In the genomic region with DNA sequence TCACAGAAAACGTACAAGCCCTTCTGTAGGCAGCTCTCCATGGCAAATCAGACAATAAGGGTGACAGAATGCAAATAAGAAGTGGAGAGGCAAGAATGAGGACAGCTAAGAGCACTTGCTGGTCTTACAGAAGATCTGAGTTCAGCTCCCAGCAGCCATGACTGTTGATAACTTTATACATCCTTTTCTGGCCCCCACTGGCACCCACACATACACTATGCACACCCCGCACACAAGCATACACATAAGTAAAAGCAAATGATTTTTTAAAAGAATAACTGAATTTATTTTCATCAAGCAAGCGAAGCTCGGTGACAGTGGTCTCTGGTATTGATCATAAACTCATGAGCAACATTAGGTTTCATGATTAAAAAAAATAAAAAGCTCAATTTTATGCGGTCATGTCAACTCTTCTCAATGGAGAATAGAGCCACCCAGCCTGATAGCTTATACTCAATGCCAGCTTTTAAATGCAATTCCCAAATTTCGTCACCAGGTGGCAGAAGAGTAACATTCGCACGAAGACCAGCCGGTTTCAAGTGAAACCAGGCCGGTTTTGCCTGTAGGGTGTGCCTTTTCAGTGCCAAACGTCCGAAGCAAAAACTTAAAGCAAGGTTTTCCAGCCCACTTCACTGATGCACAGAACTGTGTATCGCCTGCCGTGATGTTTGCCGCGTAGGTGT, we compare ENCODE assay signal across 8 mouse cellular contexts.
DNase-seq lines count a peak whose midpoint lies in the region; ATAC-seq and TF ChIP-seq lines count a peak whose summit lies in the region.

No protein-coding gene starts in this region.

- no peaks in the 10 kb centered on the region for H3K9me3 ChIP-seq in CH12.LX (replicated peaks; ENCODE audit: low read length)
- H3K9me3 ChIP-seq in forebrain, embryonic 10.5 days = no peaks in the 10 kb centered on the region
- no peaks in the 10 kb centered on the region for H3K9me3 ChIP-seq in heart, embryonic 16.5 days (replicated peaks; ENCODE audit: control insufficient read depth, low read length)
- no peaks in the 10 kb centered on the region for H3K9me3 ChIP-seq in liver, embryonic 13.5 days (replicated peaks)
- no peaks in the 10 kb centered on the region for H3K9me3 ChIP-seq in stomach, embryonic 16.5 days (replicated peaks; ENCODE audit: control insufficient read depth, low read length)

- dilution Hi-C loops in CH12.LX (cut with MboI; ENCODE audit: extremely low pct_ligation_motif_present, extremely low pct_unique_long_range_greater_than_20kb, low sequenced_read_pairs) = no loop called here

- TF ChIP-seq EP300 in CH12.LX (IDR thresholded peaks at IDR 0.05; ENCODE audit: low read length) = no peak

- DNase-seq in CH12.LX (ENCODE audit: extremely low read depth) = peak; percentile 81
- peak; percentile 25 for DNase-seq in c-Kit-negative CD71-positive TER-119-positive erythroid progenitor cells, embryonic 14.5 days (ENCODE audit: low read depth, low spot score)
- DNase-seq in forebrain, embryonic 10.5 days (ENCODE audit: extremely low spot score, low spot score) = peak; percentile 80
- DNase-seq in kidney, postnatal 25 days = peak; percentile 74 to 92
- DNase-seq in liver, embryonic 13.5 days = peak; percentile 49
- DNase-seq in neural tube, embryonic 10.5 days (ENCODE audit: extremely low spot score, low spot score) = peak; percentile 77

- in situ Hi-C loops in CH12.LX (cut with MboI; ENCODE audit: low pct_ligation_motif_present, low pct_unique_long_range_greater_than_20kb, low sequenced_read_pairs) = no loop called here

- H3K9ac ChIP-seq in CH12.LX (ENCODE audit: insufficient read depth, low read depth) = no peak overlapping the region
- peak overlapping the region; percentile 63 for H3K9ac ChIP-seq in heart, embryonic 16.5 days (ENCODE audit: low read length)
- H3K9ac ChIP-seq in liver, embryonic 13.5 days = 0 out of 2 replicates have a peak overlapping the region, but pooled peaks have one; percentile 20
- peak overlapping the region; percentile 32 for H3K9ac ChIP-seq in stomach, embryonic 16.5 days (ENCODE audit: low read length)

- TF ChIP-seq RAD21 in CH12.LX (IDR thresholded peaks at IDR 0.05; ENCODE audit: low read depth, low read length) = peak; percentile 85

- no peak for TF ChIP-seq POLR2A in CH12.LX (IDR thresholded peaks at IDR 0.05; ENCODE audit: low read depth, low read length)

- no peak overlapping the region for H3K27ac ChIP-seq in CH12.LX (ENCODE audit: insufficient read depth, low read depth)
- H3K27ac ChIP-seq in forebrain, embryonic 10.5 days = peak overlapping the region; percentile 74
- peak overlapping the region; percentile 55; the same call in 1 of the 2 replicates for H3K27ac ChIP-seq in heart, embryonic 16.5 days (ENCODE audit: low read length)
- no peak overlapping the region for H3K27ac ChIP-seq in liver, embryonic 13.5 days
- peak overlapping the region; percentile 48; the same call in 1 of the 2 replicates for H3K27ac ChIP-seq in stomach, embryonic 16.5 days (ENCODE audit: low read length)

- WGBS in forebrain, embryonic 10.5 days = 16% methylated on average over 16 of the region's 16 CpGs
- 14% methylated on average over 16 of the region's 16 CpGs for WGBS in heart, embryonic 16.5 days
- 10% methylated on average over 16 of the region's 16 CpGs for WGBS in liver, embryonic 13.5 days (ENCODE audit: insufficient replicate concordance)
- 15% methylated on average over 16 of the region's 16 CpGs for WGBS in stomach, embryonic 16.5 days

- 0 out of 2 replicates have a peak overlapping the region, but pooled peaks have one; percentile 19 for H3K4me2 ChIP-seq in CH12.LX (ENCODE audit: insufficient read depth, low read depth, poor library complexity, severe bottlenecking)
- H3K4me2 ChIP-seq in heart, embryonic 16.5 days (ENCODE audit: low read depth, low read length) = peak overlapping the region; percentile 72
- H3K4me2 ChIP-seq in liver, embryonic 13.5 days = peak overlapping the region; percentile 53
- H3K4me2 ChIP-seq in stomach, embryonic 16.5 days (ENCODE audit: low read depth, low read length) = peak overlapping the region; percentile 37

- peaks cover 0 to 13% of the 10 kb centered on the region in 2 experiments; a peak in 2 of 4 replicates for H3K4me1 ChIP-seq in CH12.LX (ENCODE audit: control insufficient read depth in 1 of 2, insufficient read depth in 2 of 2)
- peaks cover 29% of the 10 kb centered on the region for H3K4me1 ChIP-seq in forebrain, embryonic 10.5 days
- H3K4me1 ChIP-seq in heart, embryonic 16.5 days (ENCODE audit: control insufficient read depth, insufficient read depth, low read length) = peaks cover 9% of the 10 kb centered on the region; the same call in 1 of the 2 replicates
- no peaks in the 10 kb centered on the region; the same call in 1 of the 2 replicates for H3K4me1 ChIP-seq in liver, embryonic 13.5 days (replicated peaks)
- H3K4me1 ChIP-seq in stomach, embryonic 16.5 days (ENCODE audit: control insufficient read depth, insufficient read depth, low read length) = peaks cover 8% of the 10 kb centered on the region; the same call in 1 of the 2 replicates

- TF ChIP-seq CTCF in CH12.LX (conservative IDR thresholded peaks at IDR 0.05 in 1 of 2, IDR thresholded peaks at IDR 0.05 in 1 of 2; ENCODE audit: low read depth in 2 of 2, low read length in 2 of 2) = peak; percentile 79 to 97

- H3K36me3 ChIP-seq in CH12.LX (replicated peaks in 1 of 2; ENCODE audit: control insufficient read depth in 1 of 2, insufficient read depth in 1 of 2, low read length in 1 of 2) = no peaks in the 10 kb centered on the region
- H3K36me3 ChIP-seq in forebrain, embryonic 10.5 days (replicated peaks) = no peaks in the 10 kb centered on the region
- H3K36me3 ChIP-seq in heart, embryonic 16.5 days (ENCODE audit: control insufficient read depth, insufficient read depth) = no peaks in the 10 kb centered on the region
- no peaks in the 10 kb centered on the region for H3K36me3 ChIP-seq in liver, embryonic 13.5 days
- no peaks in the 10 kb centered on the region for H3K36me3 ChIP-seq in stomach, embryonic 16.5 days (ENCODE audit: control insufficient read depth, insufficient read depth, low read length)

- peak; percentile 32 for ATAC-seq in heart, embryonic 16.5 days (replicated peaks; ENCODE audit: extremely low read depth, insufficient read depth, low FRiP score)
- ATAC-seq in liver, embryonic 13.5 days (ENCODE audit: low read depth) = no peak
- ATAC-seq in stomach, embryonic 16.5 days (ENCODE audit: insufficient read depth, low FRiP score) = no peak

- no peaks in the 10 kb centered on the region for H3K27me3 ChIP-seq in CH12.LX (replicated peaks)
- peaks cover 8% of the 10 kb centered on the region; the same call in 1 of the 2 replicates for H3K27me3 ChIP-seq in forebrain, embryonic 10.5 days (ENCODE audit: poor library complexity, severe bottlenecking)
- H3K27me3 ChIP-seq in heart, embryonic 16.5 days (ENCODE audit: control insufficient read depth, insufficient read depth, low read length) = no peaks in the 10 kb centered on the region
- H3K27me3 ChIP-seq in liver, embryonic 13.5 days = no peaks in the 10 kb centered on the region
- no peaks in the 10 kb centered on the region for H3K27me3 ChIP-seq in stomach, embryonic 16.5 days (ENCODE audit: control insufficient read depth, insufficient read depth, low read length)

- no peak overlapping the region for H3K4me3 ChIP-seq in CH12.LX (replicated peaks in 1 of 3; ENCODE audit: low read depth in 2 of 3, low read length in 2 of 3, poor library complexity in 1 of 3)
- peak overlapping the region; percentile 37 for H3K4me3 ChIP-seq in forebrain, embryonic 10.5 days
- peak overlapping the region; percentile 51 for H3K4me3 ChIP-seq in heart, embryonic 16.5 days (ENCODE audit: low read length)
- H3K4me3 ChIP-seq in liver, embryonic 13.5 days (replicated peaks) = 0 out of 2 replicates have a peak overlapping the region, but pooled peaks have one; percentile 20
- H3K4me3 ChIP-seq in stomach, embryonic 16.5 days (replicated peaks; ENCODE audit: low read length) = peak overlapping the region; percentile 10; the same call in 1 of the 2 replicates

- no peaks in the 10 kb centered on the region for H3K79me2 ChIP-seq in CH12.LX (replicated peaks; ENCODE audit: control insufficient read depth, extremely low read depth, insufficient read depth, poor library complexity, severe bottlenecking)

TF ChIP-seq in CH12.LX, 34 proteins besides CTCF, POLR2A, EP300 and RAD21:
- TF ChIP-seq SMC3 (IDR thresholded peaks at IDR 0.05; ENCODE audit: low read depth, low read length) (peak; percentile 92), IRF4 (IDR thresholded peaks at IDR 0.05; ENCODE audit: low read depth, low read length) (0 out of 2 replicates have a peak, but pooled peaks have one; percentile 24), GABPA (IDR thresholded peaks at IDR 0.05; ENCODE audit: insufficient replicate concordance, low read depth, low read length) (no peak), ZC3H11A (IDR thresholded peaks at IDR 0.05; ENCODE audit: low read depth, low read length) (peak; percentile 20), USF1 (IDR thresholded peaks at IDR 0.05; ENCODE audit: low read depth, low read length) (no peak), USF2 (conservative IDR thresholded peaks at IDR 0.05; ENCODE audit: low read depth, low read length) (no peak)
TF ChIP-seq in CH12.LX: peak in this region for 3.

Comparison
In these comparisons a context has a peak if more than half of its experiments do, and no peak if none do; other contexts are left out.
1. DNase-seq: peak in every context shown above with its lines; median percentile 83 in kidney, postnatal 25 days; 81 in CH12.LX; 80 in forebrain, embryonic 10.5 days; 77 in neural tube, embryonic 10.5 days; 49 in liver, embryonic 13.5 days; 25 in c-Kit-negative CD71-positive TER-119-positive erythroid progenitor cells, embryonic 14.5 days.
2. H3K27ac ChIP-seq: peak in forebrain, embryonic 10.5 days (single experiment), heart, embryonic 16.5 days (single experiment) and stomach, embryonic 16.5 days (single experiment); none in CH12.LX (single experiment) and liver, embryonic 13.5 days (single experiment).
3. H3K4me2 ChIP-seq: peak in every context shown above with its lines; median percentile 72 in heart, embryonic 16.5 days; 53 in liver, embryonic 13.5 days; 37 in stomach, embryonic 16.5 days; 19 in CH12.LX.
4. H3K4me3 ChIP-seq: peak in forebrain, embryonic 10.5 days (single experiment), heart, embryonic 16.5 days (single experiment), liver, embryonic 13.5 days (single experiment) and stomach, embryonic 16.5 days (single experiment); none in CH12.LX (0 of 3).